Mouse (Mus musculus): ENCODE measurements around the gene Olfr1491. TPM values are rescaled to one million over a fixed set of nuclear protein-coding genes. Genes with fewer than 3 reads are reported as not detected.

Olfr1491 gene
- polyA plus RNA-seq, 1 experiment: not detected

Other genes starting within 250 kb of the Olfr1491 start
- not detected for gene Olfr1472, start 241.2 kb upstream of the Olfr1491 start, polyA plus RNA-seq (2012; fragmentation: generic; extraction: Trizol)
- not detected for gene Olfr1474, start 227.7 kb upstream of the Olfr1491 start, polyA plus RNA-seq (2012; fragmentation: generic; extraction: Trizol)
- not detected for gene Olfr1475, start 217.1 kb upstream of the Olfr1491 start, polyA plus RNA-seq (2012; fragmentation: generic; extraction: Trizol)
- gene Olfr1477, start 196.7 kb upstream of the Olfr1491 start, polyA plus RNA-seq (2012; fragmentation: generic; extraction: Trizol): not detected
- gene Olfr1480, start 169.4 kb upstream of the Olfr1491 start, polyA plus RNA-seq (2012; fragmentation: generic; extraction: Trizol): not detected
- gene Olfr1484, start 113.8 kb upstream of the Olfr1491 start, polyA plus RNA-seq (2012; fragmentation: generic; extraction: Trizol): not detected
- gene Olfr1487, start 79.9 kb upstream of the Olfr1491 start, polyA plus RNA-seq (2012; fragmentation: generic; extraction: Trizol): not detected
- not detected for gene Olfr1489, start 65.6 kb upstream of the Olfr1491 start, polyA plus RNA-seq (2012; fragmentation: generic; extraction: Trizol)
- gene Olfr1490, start 46.2 kb upstream of the Olfr1491 start, polyA plus RNA-seq (2012; fragmentation: generic; extraction: Trizol): not detected
- not detected for gene Olfr1493-ps1, start 26.0 kb downstream of the Olfr1491 start, polyA plus RNA-seq (2012; fragmentation: generic; extraction: Trizol)
- gene Olfr1494, start 42.5 kb downstream of the Olfr1491 start, polyA plus RNA-seq (2012; fragmentation: generic; extraction: Trizol): not detected
- not detected for gene Olfr1495, start 67.3 kb downstream of the Olfr1491 start, polyA plus RNA-seq (2012; fragmentation: generic; extraction: Trizol)
- gene Olfr1496, start 80.6 kb downstream of the Olfr1491 start, polyA plus RNA-seq (2012; fragmentation: generic; extraction: Trizol): not detected
- not detected for gene Olfr1497, start 100.9 kb downstream of the Olfr1491 start, polyA plus RNA-seq (2012; fragmentation: generic; extraction: Trizol)
- not detected for gene Olfr1499, start 122.2 kb downstream of the Olfr1491 start, polyA plus RNA-seq (2012; fragmentation: generic; extraction: Trizol)
- gene Olfr1500, start 133.2 kb downstream of the Olfr1491 start, polyA plus RNA-seq (2012; fragmentation: generic; extraction: Trizol): not detected
- not detected for gene Olfr1501, start 153.4 kb downstream of the Olfr1491 start, polyA plus RNA-seq (2012; fragmentation: generic; extraction: Trizol)
- not detected for gene Olfr1502, start 164.5 kb downstream of the Olfr1491 start, polyA plus RNA-seq (2012; fragmentation: generic; extraction: Trizol)
- not detected for gene Olfr1504, start 200.7 kb downstream of the Olfr1491 start, polyA plus RNA-seq (2012; fragmentation: generic; extraction: Trizol)
- gene Olfr1505, start 216.3 kb downstream of the Olfr1491 start, polyA plus RNA-seq (2012; fragmentation: generic; extraction: Trizol): not detected